Comparison of ENCODE assay signal across 9 mouse cellular contexts in genomic region chr10:60820552-60820951, GRCm38 (mm10). TPM values are rescaled to one million over a fixed set of nuclear protein-coding genes. Genes with fewer than 3 reads are reported as not detected.
DNase-seq lines count a peak whose midpoint lies in the region; ATAC-seq and TF ChIP-seq lines count a peak whose summit lies in the region.
"Had no signal": no experiment of that assay in that cellular context is flagged by ENCODE, and none has a peak within 500 bp of the region (broad histone marks: within the 10 kb centered on the region; RNA-seq: fewer than 3 reads in every experiment).

No protein-coding gene starts in this region.

- ATAC-seq in heart, embryonic 11.5 days (replicated peaks; ENCODE audit: insufficient number of reproducible peaks, low FRiP score, low TSS enrichment) = no peak

- peak overlapping the region; percentile 100 for H3K27ac ChIP-seq in heart, embryonic 11.5 days (ENCODE audit: low read depth, low read length)

- peaks cover 96% of the 10 kb centered on the region for H3K79me2 ChIP-seq in C2C12 (ENCODE audit: control insufficient read depth, insufficient read depth)

- peaks cover 47% of the 10 kb centered on the region for H3K36me3 ChIP-seq in C2C12 (ENCODE audit: control insufficient read depth, insufficient read depth)
- no peaks in the 10 kb centered on the region for H3K36me3 ChIP-seq in heart, embryonic 11.5 days (ENCODE audit: control insufficient read depth, insufficient read depth, low read length)

- TF ChIP-seq CTCF in C2C12 (IDR thresholded peaks at IDR 0.05; ENCODE audit: control insufficient read depth, insufficient read depth, insufficient read length) = no peak

- peaks cover 96% of the 10 kb centered on the region for H3K4me1 ChIP-seq in heart, embryonic 11.5 days (ENCODE audit: control insufficient read depth, insufficient read depth, low read length)

- DNase-seq in kidney, adult 11 months = peak; percentile 62
- DNase-seq in kidney, adult 18-20 months = no peak
- DNase-seq in cerebellum, adult 11-12 months = peak; percentile 100
- DNase-seq in adipocyte (ENCODE audit: low spot score) = no peak
- no peak for DNase-seq in lung, adult 18-20 months
- no peak for DNase-seq in frontal cortex, postnatal 14 days (ENCODE audit: low spot score in 2 of 2)
- DNase-seq: lung, postnatal 4 days had no signal

- peaks cover 87% of the 10 kb centered on the region for H3K79me3 ChIP-seq in C2C12 (ENCODE audit: low read depth)

- H3K4me3 ChIP-seq in C2C12 (ENCODE audit: insufficient read depth, poor library complexity, severe bottlenecking) = no peak overlapping the region
- no peak overlapping the region for H3K4me3 ChIP-seq in heart, embryonic 11.5 days (ENCODE audit: low read depth, low read length)

- no peaks in the 10 kb centered on the region for H3K27me3 ChIP-seq in C2C12 (ENCODE audit: control insufficient read depth, insufficient read depth, insufficient read length)
- H3K27me3 ChIP-seq in heart, embryonic 11.5 days (ENCODE audit: control insufficient read depth, insufficient read depth, low read length) = no peaks in the 10 kb centered on the region

- peak overlapping the region; percentile 35 for H3K9ac ChIP-seq in heart, embryonic 11.5 days (ENCODE audit: low read depth, low read length)

- no peak overlapping the region for H3K4me2 ChIP-seq in heart, embryonic 11.5 days

- WGBS in heart, embryonic 11.5 days (ENCODE audit: insufficient replicate concordance) = 77% methylated on average over 11 of the region's 11 CpGs

- no peaks in the 10 kb centered on the region for H3K9me3 ChIP-seq in heart, embryonic 11.5 days (replicated peaks; ENCODE audit: control insufficient read depth, low read length)

- H3ac ChIP-seq in C2C12 (ENCODE audit: control insufficient read depth, insufficient read length, low read depth) = peak overlapping the region; percentile 27

TF ChIP-seq in C2C12, 6 proteins besides CTCF, POLR2A, EP300 and RAD21:
- no peak for TF ChIP-seq FOSL1 (IDR thresholded peaks at IDR 0.05; ENCODE audit: insufficient read depth, low read length, poor library complexity, severe bottlenecking)
- no peak for TF ChIP-seq MAX (IDR thresholded peaks at IDR 0.05)
- no peak for TF ChIP-seq CEBPB (IDR thresholded peaks at IDR 0.05; ENCODE audit: low read depth)
- TF ChIP-seq USF1 (IDR thresholded peaks at IDR 0.05; ENCODE audit: low read depth) = no peak
- no peak for TF ChIP-seq MYOG (IDR thresholded peaks at IDR 0.05; ENCODE audit: control insufficient read depth, extremely low read depth, insufficient read length)
- no peak for TF ChIP-seq MYOD1 (IDR thresholded peaks at IDR 0.05; ENCODE audit: control insufficient read depth, insufficient read length, low read depth)

RNA-seq across cellular contexts. Expression of gene Unc5b, which starts 10.8 kb away (rescaled TPM):
- 142 TPM for polyA plus RNA-seq in C2C12 (2012; fragmentation: generic; extraction: Trizol)
- 15.0 and 15.6 TPM in 2 replicates for polyA plus RNA-seq in heart, embryonic 11.5 days (2014; fragmentation: Nextera tagmentation; extraction: Ambion mirVana)

Comparison
In these comparisons a context has a peak if more than half of its experiments do, and no peak if none do; other contexts are left out.
1. DNase-seq: peak in kidney, adult 11 months (single experiment) and cerebellum, adult 11-12 months (single experiment); none in kidney, adult 18-20 months (single experiment), adipocyte (single experiment), lung, adult 18-20 months (0 of 2) and frontal cortex, postnatal 14 days (0 of 2).